Mouse (Mus musculus): Measurements from ENCODE around the gene Naaladl2.
A peak's percentile ranks its signal among the peaks of the same experiment; 100 is the strongest.

Gene Naaladl2

DNA sequence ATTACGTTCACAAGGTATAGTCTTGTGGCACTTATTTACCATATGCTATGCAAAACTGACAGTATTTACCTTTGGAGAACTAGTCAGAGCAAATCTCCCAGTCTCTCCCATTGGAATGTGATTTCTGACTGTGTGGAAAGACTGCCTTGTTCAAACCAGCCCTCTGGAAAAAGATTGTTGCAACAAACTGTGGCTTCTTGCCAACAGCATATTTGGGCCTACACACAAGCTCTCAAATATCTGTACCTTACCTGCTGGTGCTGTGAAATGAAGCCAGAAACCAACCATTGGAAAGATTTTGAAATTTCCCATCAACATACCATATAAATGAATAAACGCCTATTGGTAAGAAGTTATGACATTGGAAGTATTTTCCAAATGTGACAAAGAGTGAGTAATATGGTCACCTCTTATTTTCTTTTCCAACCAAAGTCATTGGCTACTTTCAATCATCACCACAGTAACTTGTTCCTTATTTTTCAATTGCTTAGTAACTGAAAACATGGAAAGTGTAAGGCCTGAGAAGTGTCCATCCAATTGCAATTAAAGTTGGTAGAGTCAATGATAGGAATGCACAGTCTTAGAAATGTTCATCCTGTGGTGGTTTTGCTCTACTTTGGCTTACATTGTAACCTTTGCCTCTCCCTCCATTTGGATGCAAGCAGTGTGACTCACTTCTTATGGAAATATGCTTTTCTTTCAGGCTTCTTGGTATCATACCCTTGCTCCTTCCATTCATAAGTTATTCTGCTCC is 453.7 kb downstream of the Naaladl2 start:
- DNase-seq (ENCODE audit: low read depth, low spot score), result no peak

DNA sequence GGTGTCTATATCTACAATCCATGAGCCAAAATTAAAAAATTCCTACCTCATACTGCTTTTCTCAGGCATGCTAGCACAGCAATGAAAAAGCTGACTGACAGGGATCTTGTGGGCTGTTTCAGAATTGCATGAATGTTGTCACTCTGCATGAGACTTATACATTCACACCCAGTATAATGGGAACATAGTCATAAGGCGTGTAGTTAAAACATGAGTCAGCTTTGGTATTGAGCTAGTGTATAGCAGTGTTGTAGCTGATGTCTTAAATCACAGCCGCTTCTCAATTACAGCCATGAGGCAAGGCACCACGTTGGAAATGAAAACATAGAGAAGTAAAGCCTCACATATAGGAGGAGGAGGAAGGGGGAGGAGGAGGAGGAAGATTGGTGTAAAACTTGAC is 473.6 kb downstream of the Naaladl2 start:
- DNase-seq (ENCODE audit: low read depth, low spot score), result no peak

DNA sequence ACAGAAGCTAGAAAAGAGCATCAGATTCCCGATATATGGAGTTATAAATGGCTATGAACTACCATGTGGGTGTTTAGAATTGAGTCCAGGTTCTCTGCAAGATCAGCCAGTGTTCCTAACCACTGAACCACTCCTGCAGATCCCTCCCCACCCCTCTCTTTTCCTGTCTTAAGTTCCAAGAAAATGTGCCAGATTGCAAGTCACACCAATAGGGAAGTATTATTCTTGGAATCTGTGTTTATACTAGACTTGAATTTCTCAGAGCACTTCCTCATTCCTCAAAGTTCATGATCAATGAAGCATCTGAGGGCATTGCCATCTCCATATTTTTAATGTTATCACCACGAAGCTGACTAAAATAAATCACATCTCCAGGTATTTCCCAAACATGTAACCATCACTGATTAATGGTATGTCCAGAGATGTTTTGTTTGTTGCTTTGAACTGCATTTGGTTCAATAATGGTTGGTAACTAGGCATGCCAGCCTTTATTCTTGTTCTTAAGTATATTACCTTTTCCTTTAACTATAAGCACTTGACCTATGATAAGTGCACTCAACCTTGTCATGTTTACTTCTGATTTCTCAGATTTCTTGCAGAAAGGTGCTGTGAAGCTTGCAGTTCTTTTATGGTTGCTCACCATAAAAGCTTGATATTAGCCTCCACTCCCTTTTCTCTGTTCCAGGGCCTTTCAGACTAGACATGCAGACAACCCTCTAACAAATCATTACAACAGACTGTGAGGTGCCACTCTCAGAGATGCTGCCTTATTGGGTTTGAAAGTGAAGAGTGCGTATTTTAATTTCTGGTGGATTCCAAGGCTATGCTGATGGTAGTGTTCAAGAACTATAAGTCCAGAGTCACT is 475.8 kb downstream of the Naaladl2 start:
- DNase-seq (ENCODE audit: low read depth, low spot score), result no peak

DNA sequence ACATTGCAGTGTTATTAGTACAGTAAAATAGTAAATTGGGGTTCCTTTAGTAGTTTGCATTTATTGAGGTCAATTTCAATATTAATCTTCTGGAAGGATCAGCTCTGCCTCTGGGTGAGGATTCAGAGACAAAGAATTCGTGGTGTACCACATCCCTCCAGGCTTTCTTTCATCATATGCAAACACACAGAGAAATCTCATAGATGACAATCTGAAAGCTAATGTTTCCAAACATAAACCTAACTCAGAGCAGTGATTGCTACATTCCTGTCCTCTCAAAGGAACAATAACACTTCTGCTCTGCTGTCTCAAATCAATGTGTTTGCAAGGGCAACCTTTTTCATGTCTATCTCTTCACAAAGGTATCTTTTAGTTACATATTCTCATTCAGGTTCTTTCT is 478.7 kb downstream of the Naaladl2 start:
- DNase-seq (ENCODE audit: low read depth, low spot score), result no peak

DNA sequence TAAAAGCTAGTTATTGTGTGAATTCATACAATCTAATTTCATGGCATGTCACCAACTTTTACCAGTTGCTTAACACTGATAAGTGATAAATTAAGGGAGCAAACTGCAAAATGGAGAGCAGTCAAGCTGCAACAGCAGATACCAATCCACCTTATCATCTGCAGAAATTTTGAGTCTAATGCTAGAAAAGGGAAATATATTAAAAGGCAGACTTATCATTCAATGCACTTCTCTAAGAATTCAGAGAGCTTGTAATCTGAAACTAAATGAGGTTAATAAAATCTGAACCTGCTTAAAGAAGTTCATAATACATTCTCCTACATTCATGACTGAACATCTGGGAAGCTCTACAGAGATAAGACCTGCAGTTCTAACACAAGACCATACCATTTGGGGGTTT is 480.3 kb downstream of the Naaladl2 start:
- no peak for DNase-seq (ENCODE audit: low read depth, low spot score)

DNA sequence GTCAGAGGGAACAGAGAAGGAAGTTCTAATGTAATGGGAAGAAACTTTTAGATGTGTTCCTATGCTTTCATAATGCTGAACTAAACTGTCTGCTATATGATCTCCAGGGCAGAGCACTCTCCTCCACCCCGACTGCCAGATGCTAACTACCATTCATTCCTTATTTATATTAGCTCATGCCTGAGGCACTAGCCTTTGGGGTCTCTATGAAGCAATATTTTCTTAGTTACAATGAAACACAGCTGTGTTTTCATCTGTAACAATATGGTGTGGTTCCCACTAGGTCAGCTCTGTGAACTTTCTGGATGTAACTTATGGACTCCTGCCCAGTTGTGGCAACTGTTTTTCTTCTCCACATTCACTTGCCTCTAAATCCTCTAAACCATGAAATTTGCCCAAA is 514.0 kb downstream of the Naaladl2 start:
- no peak for DNase-seq (ENCODE audit: low read depth, low spot score)

DNA sequence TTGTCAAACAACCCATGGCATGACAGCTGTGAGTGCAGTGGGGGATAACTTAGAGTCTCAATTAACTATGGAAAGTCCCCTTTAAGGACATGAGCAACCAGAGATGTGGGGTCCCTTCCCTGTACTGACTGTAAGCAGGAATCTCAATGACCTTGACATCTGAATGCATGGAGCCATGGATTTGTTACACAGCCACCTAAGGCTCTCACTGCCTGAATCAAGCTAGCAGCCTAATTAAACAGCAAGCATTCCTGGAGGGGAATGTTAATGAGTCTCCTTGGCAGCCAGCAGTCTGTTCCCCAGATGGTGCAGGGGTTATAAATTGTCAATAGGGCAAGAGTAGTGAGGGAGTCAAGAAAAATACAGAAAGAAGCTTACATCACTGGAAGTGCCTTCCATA is 538.6 kb downstream of the Naaladl2 start:
- peak; percentile 5 for DNase-seq (ENCODE audit: low read depth, low spot score)

DNA sequence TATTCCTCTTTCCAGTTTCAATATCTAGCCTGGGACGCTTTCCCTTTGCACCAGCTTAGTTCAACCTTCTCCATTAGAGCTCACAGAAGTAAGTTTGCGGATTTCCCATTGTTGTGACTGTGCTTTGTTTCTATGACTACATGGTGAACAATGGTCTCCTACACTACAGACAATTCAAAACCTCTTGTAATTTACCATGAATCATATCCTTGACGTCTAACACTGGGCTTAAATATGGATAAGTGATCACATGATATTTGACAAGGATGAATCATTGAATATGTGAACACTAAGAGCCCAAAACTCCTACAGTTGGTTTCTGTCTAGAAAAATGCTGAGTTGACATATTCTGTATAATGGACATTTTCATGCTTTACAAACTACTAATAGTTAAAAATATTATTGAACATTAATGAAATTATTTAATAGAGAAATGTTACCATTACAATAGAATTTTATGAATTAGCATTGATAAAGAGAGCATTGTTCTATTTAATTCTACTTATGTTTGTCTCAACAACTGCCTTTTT is 539.2 kb downstream of the Naaladl2 start:
- DNase-seq (ENCODE audit: low read depth, low spot score), result no peak

DNA sequence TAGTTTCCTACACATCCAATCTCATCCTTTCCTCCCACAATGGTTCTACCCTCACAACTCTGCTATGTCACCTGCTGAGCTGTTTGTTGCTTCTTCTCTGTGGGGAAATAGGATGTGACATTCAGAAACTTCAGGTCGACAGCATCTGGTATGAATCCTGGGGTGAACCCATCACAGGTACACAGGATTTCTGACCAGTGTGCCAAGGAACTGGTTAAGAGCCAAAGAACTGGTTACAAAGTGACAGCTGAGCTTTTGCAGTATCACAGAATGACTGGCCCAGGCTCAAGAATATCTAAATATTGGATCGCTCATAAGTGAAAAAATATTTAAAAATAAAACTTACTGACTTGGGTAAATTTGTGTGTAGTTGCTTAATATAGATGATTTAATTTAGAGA is 548.6 kb downstream of the Naaladl2 start:
- DNase-seq (ENCODE audit: low read depth, low spot score), result no peak

DNA sequence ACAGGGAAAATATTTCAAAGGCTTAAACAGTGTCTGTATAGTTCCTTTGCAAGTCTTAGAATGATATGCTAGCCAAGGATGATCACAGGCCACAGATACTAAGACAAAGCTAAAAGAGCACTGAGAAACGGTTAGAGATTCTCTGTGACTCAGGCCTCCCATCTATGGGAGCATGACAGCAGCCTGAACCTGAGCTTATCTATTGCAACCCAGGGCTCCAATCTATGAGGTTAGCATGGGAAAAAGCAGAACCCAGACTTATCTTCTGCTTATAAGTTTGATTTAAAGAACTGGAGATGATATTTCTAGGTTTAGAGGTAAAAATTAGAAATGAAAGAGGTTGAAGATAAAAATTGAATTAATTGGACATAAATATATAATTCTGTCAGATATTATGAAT is 587.4 kb downstream of the Naaladl2 start:
- no peak for DNase-seq (ENCODE audit: low read depth, low spot score)

DNA sequence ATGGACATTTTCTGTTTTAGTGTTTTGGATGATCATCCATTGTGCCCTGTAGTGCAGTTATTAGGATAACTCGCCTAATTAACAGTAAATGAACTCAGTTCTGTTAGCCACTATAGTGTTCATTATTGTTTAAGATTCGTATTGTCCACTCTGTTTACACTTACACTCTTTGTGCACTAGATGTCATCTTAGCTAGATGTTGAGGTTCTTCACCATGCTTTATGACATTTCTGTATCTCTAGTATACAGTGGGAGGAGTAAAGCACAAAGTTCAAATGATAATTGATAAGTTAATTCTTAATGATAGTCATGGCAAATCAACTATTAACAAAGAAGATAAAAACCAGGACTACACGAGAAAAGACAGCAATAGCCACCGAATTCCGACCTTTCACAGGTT is 590.4 kb downstream of the Naaladl2 start:
- DNase-seq (ENCODE audit: low read depth, low spot score), result no peak

DNA sequence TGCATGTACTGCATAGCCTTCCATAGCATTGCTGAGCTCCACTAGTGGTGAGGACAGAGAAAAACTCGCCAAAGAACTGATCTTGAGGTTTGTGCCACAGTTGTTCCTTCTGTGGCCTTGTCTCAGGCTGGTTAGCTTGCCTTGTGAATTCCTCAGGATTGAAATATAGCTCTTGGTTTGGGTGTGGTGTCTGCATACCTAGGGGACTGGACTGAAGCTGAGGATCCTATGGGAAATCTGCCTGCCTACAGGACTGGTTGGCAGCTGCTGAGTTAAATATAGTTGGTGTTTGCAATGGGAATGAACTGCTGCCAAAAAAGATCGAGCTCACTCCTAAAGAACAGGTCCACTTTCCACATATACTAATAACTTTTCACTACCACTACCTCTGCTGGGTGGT is 591.4 kb downstream of the Naaladl2 start:
- no peak for DNase-seq (ENCODE audit: low read depth, low spot score)

DNA sequence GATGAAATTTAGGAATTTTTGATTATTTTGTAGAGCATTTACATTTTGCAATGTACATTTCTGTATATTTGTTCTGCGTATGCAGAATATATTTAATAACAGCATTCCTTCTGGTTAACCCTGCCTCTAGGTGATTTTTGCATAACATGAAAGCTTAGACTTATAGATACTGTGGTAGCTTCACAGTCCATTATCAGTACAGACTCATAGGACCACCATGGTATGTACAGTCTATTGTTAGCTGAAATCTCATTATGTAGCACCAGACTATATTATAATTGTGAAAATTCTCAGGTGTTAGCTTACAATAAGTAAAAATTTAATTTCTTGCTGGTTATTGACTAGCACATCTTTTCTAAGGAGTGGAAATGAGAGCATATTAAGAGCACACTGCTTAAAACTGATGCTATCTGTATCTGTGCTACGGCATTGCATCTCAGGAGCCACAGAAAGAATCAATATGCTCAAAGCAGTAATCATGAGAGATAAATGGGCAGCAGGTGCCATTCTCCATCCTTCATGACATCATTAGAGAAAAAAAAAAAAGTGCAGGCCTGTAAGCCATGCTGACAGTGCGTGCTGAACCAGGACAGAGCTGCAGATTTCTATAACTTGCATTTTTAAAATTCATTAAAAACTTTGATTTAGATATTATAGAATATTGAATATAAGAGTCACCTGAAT is 610.1 kb downstream of the Naaladl2 start:
- no peak for DNase-seq (ENCODE audit: low read depth, low spot score)

DNA sequence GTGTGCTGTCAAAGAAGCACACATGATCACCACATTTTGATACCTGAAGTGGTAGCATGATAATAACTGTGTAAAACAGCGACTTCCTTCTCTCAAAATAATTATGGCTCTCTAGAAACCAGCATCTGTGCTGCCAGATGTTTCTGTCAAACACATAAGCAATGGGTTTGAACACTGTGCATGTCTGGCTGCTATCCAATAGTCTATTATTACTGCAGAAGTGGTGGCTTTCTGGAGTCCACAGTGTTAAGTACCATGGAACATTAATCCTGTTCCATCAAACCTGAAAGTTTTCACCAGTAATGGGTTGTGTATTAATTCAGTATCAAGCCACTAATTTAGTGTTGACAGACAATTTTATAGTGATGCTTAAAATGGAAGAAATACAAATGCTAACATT is 629.1 kb downstream of the Naaladl2 start:
- DNase-seq (ENCODE audit: low read depth, low spot score), result no peak

DNA sequence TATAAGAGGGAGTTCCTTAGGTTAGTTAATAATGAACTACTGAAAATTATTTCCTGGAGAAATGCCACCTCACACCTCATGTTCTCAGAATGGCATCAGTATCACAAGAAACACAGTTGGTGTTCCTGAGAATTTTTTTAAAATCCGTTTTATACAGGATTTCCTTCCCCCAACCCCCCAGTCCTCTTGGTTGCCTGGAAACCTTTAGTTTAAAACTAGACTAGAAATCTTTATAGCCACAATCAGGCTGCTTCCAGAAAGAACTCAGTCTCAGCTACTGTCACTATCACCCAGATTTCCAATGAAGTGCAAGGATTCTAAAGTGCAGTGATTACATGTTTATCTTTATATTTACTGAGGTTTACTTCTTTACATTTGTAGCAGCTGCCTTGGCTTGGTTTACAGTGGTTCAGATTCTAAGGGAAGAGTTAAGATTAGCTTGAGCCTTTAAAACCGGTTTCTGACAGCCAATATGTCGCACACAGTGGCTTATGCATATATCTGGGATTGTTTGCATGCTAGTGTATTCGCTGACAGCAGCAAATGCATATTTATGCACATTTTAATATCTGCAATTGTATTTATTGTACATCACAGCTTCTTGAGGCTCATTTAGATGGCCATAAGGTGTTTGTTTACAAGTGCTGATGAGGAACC is 657.5 kb downstream of the Naaladl2 start:
- DNase-seq (ENCODE audit: low read depth, low spot score), result no peak

DNA sequence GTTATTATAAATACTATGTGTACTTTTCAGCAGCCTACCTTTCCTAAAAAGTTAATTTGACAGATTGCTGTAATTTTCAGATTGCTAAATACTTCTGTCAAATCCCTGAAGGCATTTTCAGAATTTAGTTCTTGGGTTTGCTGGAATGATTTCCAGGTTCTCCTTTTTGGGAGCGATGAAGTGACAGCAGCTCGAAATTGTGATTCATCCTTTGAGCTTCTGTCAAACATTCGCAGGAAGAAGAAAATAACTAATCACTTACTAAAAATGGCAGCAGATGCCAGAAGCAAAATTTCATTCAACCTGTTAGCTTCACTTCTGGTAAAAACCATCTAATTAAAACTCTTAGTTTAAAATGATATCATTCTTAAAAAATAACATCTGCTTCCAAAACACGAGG is 680.1 kb downstream of the Naaladl2 start:
- DNase-seq (ENCODE audit: low read depth, low spot score), result no peak

DNA sequence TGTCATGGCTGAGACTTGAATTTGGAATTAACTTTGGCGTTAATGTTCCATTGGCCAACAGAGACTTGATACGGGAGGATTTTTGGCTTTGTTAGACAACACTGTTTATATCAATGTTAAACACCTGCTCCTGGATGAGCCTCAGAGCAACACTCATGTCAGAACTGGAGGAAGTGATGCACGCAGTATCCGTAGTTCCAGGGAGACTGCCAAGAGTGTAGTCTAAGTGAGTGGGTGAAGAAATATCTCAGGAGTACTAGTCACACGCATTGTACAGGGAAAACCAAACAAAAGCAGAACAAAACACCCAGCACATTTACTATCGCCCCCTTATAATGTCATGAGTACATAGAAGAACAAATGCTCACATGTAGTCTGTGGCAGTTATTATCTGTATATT is 703.4 kb downstream of the Naaladl2 start:
- no peak for DNase-seq (ENCODE audit: low read depth, low spot score)

DNA sequence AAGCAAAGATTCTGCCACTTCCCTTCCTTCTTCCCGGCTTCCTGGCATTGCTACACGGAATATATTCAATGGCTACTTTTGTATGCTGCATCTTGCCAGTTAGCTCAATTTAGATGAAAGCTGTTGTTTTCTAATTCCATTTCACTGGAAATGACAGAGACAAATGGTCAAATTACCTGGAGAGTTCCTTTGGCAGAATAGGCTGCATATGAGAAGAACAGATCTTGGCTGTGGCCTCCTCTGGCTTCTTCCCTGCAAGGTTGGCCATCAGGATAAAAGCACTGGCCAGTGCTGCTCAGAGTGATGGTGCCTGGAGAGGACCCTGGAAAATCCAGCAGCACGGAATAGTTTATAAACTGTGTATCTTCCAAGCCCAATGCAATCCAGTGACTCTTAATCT is 711.3 kb downstream of the Naaladl2 start:
- DNase-seq (ENCODE audit: low read depth, low spot score), result no peak

DNA sequence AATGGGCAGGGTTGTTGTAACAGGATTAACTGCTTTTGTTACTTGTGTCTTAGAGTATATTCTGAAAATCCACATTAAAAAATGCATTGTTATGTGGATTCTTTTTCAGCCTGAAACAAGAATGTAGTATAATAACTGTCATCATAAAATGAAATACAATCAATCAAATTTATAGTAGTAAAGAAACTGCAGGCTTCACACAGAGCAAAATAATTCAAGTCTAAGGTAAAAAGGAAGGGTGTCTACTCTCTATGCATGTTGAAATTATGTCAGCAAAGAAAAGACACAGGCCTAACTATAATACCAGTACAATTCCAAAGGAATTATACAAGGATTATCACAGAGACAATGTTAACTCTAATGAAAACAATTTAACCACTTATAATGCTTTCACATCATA is 752.3 kb downstream of the Naaladl2 start:
- DNase-seq (ENCODE audit: low read depth, low spot score), result no peak

DNA sequence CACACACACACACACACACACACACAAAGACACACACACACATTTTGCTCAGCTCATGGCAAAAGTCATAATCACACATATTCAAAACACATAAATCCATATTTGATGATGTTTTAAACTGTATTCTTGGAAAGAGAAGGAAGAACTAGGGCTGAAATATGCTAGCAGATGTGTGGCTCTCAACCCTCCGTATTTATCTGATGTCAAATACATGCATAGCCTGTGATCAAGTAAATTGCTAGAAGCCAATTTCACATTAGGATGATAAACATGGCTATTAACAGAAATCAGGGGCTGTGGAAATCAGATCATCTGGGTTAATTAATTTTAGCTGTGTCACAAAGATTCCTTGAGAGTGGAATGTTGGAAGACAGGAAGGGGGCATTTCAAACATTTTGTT is 752.8 kb downstream of the Naaladl2 start:
- DNase-seq (ENCODE audit: low read depth, low spot score), result no peak

DNA sequence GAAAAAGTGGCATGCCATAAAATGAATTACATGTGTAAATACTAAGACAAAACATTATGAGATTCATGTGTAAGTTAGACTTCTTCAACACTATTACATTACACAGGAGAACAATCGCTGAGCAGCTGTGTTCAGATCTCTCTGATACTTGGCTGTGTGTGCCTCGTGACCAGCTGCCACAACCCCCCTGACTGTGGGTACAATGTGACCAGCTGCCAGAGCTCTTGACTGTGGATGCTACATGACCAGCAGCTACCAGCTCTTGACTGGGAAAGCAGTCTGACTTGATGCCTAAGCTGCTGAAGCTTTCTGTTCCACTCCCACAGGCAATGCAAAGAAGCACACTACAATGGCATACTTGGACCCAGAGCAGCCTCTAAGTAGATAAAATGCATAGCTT is 789.1 kb downstream of the Naaladl2 start:
- DNase-seq (ENCODE audit: low read depth, low spot score), result no peak

Data from ES-CJ7 (cell line).